Mouse (Mus musculus) left cerebral cortex, postnatal 25 days (tissue): ENCODE measurements around the gene Nxpe3. TPM values are rescaled to one million over a fixed set of nuclear protein-coding genes. Genes with fewer than 3 reads are reported as not detected.

Source experiments
- DNase-seq, 2 experiments: peaks; one replicate each; pipeline ENCODE4 v3.0.0; 2022; ENCODE audit warnings: low spot score in 2 of 2, mixed read lengths in 1 of 2
- intact Hi-C: fragments of 180-260 bp; cut with DNase I; formaldehyde crosslinking; loops from one replicate; pipeline ENCODE4 v1.15.1; 2025
- total RNA-seq, 2 experiments: library from RNA; stranded (reverse); gene quantifications; 2 replicates each; pipeline ENCODE4 v1.2.3; 2021

Gene Nxpe3
- total RNA-seq, 2 experiments from 2014 or later, result 8.9 to 9.4 TPM

DNA sequence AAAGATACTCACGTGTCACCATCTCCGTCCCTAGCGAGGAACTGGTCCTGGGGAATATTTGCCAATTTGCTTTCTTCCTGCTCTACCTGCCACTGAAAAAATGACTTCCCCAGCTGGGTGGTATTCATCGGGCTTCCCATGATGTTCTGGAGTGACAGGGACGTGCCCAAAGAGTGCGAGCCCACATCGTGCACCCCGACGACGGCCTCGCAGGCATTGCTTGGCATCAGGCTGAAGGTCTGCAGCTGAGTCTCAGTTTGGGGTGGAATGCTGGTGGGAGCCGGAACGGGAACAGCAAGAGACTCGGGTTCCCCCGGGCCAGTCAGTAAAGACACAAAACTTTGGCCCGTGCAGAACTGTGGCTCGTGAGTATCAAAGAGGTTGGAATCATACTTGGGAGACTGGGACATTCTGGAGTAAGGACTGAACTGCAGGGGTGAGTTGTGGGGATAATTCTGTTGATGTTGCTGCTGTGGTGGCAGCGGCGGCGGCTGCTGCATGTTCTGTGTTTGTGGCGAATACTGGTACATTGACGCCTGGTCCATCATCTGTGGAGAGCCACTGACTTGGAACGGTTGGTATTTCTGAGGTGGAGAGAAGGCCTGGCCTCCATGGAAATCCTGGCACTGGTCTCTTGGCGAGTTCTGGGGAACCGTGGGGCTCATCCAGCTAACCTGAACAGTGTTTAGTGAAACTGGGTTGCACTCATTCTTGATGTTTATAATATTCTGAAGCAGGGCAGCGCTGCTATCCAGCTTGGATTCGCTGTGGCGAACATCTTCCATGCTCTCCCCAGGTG, 77.2 kb downstream of the Nxpe3 start:
- no peak for DNase-seq
- intact Hi-C loops, result no loop called here

GRCm38 (mm10) chr16:55816202-55816941, 78.7 kb downstream of the Nxpe3 start:
- intact Hi-C loops, result no loop called here
- DNase-seq, result no peak

DNA sequence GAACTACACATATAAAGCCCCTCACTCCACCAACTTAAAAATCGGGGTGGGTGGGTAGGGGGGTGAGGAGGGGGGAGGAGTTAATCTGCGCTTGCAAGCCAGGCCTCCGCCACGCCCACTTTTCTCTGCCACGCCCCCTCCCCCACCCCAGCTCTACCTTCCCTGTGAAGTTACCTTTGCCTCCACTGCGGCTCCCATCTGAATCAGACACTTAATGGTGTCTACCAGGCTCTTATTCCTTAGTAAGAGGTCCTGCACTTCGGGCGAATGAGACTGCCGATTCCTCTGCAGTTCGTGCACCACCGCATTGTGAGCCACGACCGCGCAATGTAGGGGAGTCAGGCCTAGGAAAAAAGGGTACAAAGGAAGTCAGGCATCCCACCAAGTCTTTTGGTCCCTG, 79.6 kb downstream of the Nxpe3 start:
- DNase-seq, result no peak
- intact Hi-C loops, result no loop called here

DNA sequence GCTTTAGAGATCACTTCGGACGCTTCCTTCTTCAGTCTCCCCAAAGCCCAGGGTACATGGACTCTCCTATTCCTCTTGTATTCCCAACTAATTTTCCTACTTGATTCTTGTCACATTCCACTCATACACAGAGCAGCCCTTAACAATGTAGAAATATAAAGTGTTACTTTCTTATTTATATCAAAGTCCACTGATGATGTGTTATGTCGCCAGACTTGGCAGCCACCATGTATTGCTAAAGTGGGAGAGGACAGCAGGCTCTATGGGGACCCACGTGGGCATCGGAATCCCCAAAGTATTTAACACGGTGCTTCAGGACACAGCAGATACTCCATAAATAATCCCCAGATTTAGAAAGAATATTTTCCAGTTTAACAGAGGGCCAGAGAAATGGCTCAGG, 80.4 kb downstream of the Nxpe3 start:
- no peak for DNase-seq
- intact Hi-C loops, result no loop called here

DNA sequence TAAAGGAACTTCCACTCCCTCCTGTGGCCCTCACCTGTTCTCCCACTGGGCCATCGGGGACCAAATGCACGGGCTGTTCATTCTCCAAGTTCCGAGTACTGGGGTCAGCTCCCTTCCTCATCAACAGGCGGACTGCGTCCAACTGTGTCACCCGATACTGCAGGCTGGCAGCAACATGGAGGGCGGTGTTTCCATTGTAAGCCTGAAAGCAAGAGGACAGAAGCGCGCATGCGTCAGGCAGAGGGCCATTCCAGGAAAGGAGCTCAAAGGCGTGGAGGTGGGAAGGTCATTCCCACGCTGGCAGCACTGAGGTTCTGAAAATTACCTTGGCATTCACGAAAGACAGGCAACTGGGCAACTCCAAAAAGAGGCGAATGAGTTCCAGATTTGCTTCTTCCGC, 81.2 kb downstream of the Nxpe3 start:
- intact Hi-C loops, result no loop called here
- DNase-seq, result no peak

- intact Hi-C loops, result no loop called here
- DNase-seq, result no peak
Measured at GRCm38 (mm10) chr16:55811792-55812191, 83.3 kb downstream of the Nxpe3 start.

DNA sequence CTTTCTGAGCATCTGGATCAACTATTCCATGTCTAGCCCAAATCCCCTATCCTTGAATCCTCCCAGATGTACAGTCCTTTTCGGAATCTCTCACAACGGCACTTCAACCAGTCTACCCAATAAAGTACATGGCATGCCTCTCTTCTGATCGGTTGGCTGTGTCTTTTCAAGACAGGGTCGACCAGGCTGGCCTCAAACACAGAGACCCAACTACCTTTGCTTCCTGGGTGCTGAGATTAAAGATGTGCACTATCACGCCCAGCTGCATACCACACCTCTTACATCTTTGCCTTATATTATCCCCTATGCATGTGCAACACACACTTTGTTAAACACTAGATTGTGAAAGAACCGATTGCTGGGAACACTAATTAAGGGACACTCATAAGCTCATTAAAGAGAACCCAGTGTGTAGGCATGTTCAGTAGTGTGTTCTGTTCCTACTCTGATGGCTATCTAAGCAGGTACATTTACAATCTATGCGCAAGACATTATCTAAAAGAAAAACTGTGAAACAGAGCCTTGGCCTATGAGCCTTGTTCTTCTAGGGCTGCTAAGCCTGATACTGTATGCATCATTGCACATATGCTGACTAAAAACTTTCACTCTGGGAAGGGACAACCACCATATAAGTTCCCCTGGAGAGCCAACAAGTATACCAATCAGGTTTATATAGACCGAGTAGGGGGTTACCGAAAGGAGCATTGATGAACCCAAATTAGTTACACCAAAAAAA, 85.1 kb downstream of the Nxpe3 start:
- intact Hi-C loops, result no loop called here
- no peak for DNase-seq

DNA sequence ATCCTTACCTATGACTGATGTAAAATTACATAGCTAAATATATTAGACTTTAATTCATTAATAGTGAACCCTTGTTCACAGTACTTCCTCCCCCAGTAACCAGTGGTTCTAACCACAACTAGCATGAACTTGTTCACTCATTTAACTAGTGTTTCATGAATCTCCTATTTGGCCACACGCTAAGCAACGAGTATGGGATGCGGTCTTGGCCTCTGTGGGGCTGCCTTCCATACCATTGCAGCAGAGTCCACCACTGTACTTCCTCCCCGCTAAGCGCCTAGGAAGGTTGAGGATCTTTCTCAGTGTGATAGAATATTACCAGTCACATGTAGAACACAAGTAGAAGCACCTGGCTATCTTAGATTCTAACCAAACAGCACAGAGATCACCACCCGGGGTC, 85.7 kb downstream of the Nxpe3 start:
- DNase-seq, result no peak
- intact Hi-C loops, result no loop called here

GRCm38 (mm10) chr16:55807505-55807932, 87.6 kb downstream of the Nxpe3 start:
- intact Hi-C loops, result no loop called here
- no peak for DNase-seq

- intact Hi-C loops, result no loop called here
Measured at GRCm38 (mm10) chr16:55804799-55805198, 90.3 kb downstream of the Nxpe3 start.

GRCm38 (mm10) chr16:55801629-55802028, 93.5 kb downstream of the Nxpe3 start:
- no peak for DNase-seq
- intact Hi-C loops, result no loop called here

More at GRCm38 (mm10) chr16:55804799-55805198, 90.3 kb downstream of the Nxpe3 start:
- DNase-seq, result no peak

- no peak for DNase-seq
- intact Hi-C loops, result no loop called here
Measured at GRCm38 (mm10) chr16:55798845-55799244, 96.2 kb downstream of the Nxpe3 start.

DNA sequence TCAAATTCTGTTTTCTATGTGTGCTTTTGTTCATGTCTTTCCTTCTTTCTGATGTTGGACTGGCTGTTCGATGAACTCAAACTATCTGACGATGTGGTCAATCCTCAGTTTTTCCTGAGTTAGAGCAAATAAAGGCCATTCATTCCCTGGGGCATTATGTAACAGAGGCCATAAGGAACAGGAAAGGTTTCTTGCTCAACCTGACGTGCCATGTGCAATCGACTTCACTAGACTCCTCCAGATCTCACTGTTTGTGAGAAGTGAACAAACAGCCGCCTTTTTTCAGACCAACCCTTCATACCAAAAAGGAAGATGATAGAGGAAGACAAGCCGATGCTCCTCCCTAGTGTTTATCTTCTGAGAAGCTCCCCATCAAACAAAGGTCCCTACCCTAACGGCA, 104.8 kb downstream of the Nxpe3 start:
- DNase-seq, result no peak
- intact Hi-C loops, result no loop called here

Other genes starting within 250 kb of the Nxpe3 start
- gene Nfkbiz, start 56.4 kb downstream of the Nxpe3 start, total RNA-seq, result 1 to 10 TPM; 2.5 to 3.2 TPM
- 10 to 100 TPM; 13.7 to 14.2 TPM for gene Cep97, start 39.6 kb upstream of the Nxpe3 start, total RNA-seq
- 100 to 1,000 TPM; 358 to 366 TPM for gene Rpl24, start 71.0 kb upstream of the Nxpe3 start, total RNA-seq
- 10 to 100 TPM; 46.3 to 47.6 TPM for gene Zbtb11, start 78.6 kb upstream of the Nxpe3 start, total RNA-seq
- 100 to 1,000 TPM; 154 to 167 TPM for gene Pcnp, start 134.5 kb upstream of the Nxpe3 start, total RNA-seq
- 1 to 10 TPM; 9.5 to 9.8 TPM for gene Trmt10c, start 142.5 kb upstream of the Nxpe3 start, total RNA-seq
- gene Senp7, start 153.1 kb upstream of the Nxpe3 start, total RNA-seq, result 10 to 100 TPM; 41.8 to 42.5 TPM